20 mouse cellular contexts compared by ENCODE assay signal in genomic region chr4:143100157-143100556, GRCm38 (mm10).
DNase-seq lines count a peak whose midpoint lies in the region; TF ChIP-seq lines count a peak whose summit lies in the region.
"Had no signal": no experiment of that assay in that cellular context is flagged by ENCODE, and none has a peak within 500 bp of the region (broad histone marks: within the 10 kb centered on the region; RNA-seq: fewer than 3 reads in every experiment).

No protein-coding gene starts in this region.

- peak; percentile 44 to 45 for DNase-seq in heart, postnatal 10 days
- no peak for DNase-seq in heart, postnatal 4 days
- DNase-seq in retina, postnatal 1 day = peak; percentile 37
- DNase-seq in retina, embryonic 14.5 days (ENCODE audit: low spot score) = no peak
- DNase-seq in layer of hippocampus, adult 8-10 months (ENCODE audit: low spot score in 2 of 2) = no peak
- DNase-seq: adrenal gland, adult 2 months; adrenal gland, postnatal 10 days; adrenal gland, postnatal 25 days; B cell, adult 2 months; cerebellum, adult 11-12 months; cerebellum, adult 2 months; cerebellum, adult 9-10 months; cerebellum, postnatal 10 days; cerebellum, postnatal 25 days had no signal

- intact Hi-C loops in heart, postnatal 10 days (cut with DNase I) = no loop called here

- peak overlapping the region; percentile 68 for H3K27ac ChIP-seq in olfactory bulb, adult 2 months (ENCODE audit: insufficient read depth, low read depth, low read length)
- H3K27ac ChIP-seq: embryonic facial prominence, embryonic 13.5 days; embryonic facial prominence, embryonic 15.5 days; forebrain, embryonic 10.5 days; forebrain, embryonic 12.5 days had no signal

- no peak overlapping the region for H3K4me3 ChIP-seq in olfactory bulb, adult 2 months (ENCODE audit: insufficient read depth, low read depth, low read length)
- H3K4me3 ChIP-seq: embryonic facial prominence, embryonic 13.5 days; embryonic facial prominence, embryonic 15.5 days; erythroblast, embryonic 14.5 days; forebrain, embryonic 10.5 days; forebrain, embryonic 12.5 days had no signal

- H3K4me1 ChIP-seq in olfactory bulb, adult 2 months (ENCODE audit: control insufficient read depth, insufficient read depth, low read length) = peaks cover 10% of the 10 kb centered on the region; the same call in 1 of the 2 replicates

- TF ChIP-seq CTCF in olfactory bulb, adult 2 months (IDR thresholded peaks at IDR 0.05; ENCODE audit: insufficient read depth, low read depth, low read length) = no peak

- WGBS in olfactory bulb, adult 2 months = 43% methylated on average over 6 of the region's 6 CpGs

- TF ChIP-seq POLR2A in olfactory bulb, adult 2 months (IDR thresholded peaks at IDR 0.05; ENCODE audit: insufficient read depth, low read depth, low read length) = no peak

Comparison
In these comparisons a context has a peak if more than half of its experiments do, and no peak if none do; other contexts are left out.
1. DNase-seq: peak in heart, postnatal 10 days (2 of 2) and retina, postnatal 1 day (single experiment); none in heart, postnatal 4 days (single experiment), retina, embryonic 14.5 days (single experiment) and layer of hippocampus, adult 8-10 months (0 of 2).